Mouse (Mus musculus) cortical plate, adult 2 months (tissue): ENCODE measurements at regions not wholly inside any gene's neighbourhood (a gene's known extent, or its start where the extent isn't known, plus 50 kb on each side); places are given as distances from the start of the nearest gene placed in this dataset.

Experiments
- CTCF ChIP-seq: fragments of 200-500 bp; IDR thresholded peaks from 2 replicates; pipeline ENCODE4 v1.5.1; 2011; ENCODE audit warnings: mild to moderate bottlenecking, control low read depth, low read length; ENCODE audit not compliant: insufficient read depth; ENCODE audit errors: extremely low read depth
- POLR2A ChIP-seq: fragments of 200-500 bp; IDR thresholded peaks from 2 replicates; pipeline ENCODE4 v1.6.1; 2011; ENCODE audit warnings: mild to moderate bottlenecking, low read length, control low read depth; ENCODE audit not compliant: insufficient read depth; ENCODE audit errors: extremely low read depth

DNA sequence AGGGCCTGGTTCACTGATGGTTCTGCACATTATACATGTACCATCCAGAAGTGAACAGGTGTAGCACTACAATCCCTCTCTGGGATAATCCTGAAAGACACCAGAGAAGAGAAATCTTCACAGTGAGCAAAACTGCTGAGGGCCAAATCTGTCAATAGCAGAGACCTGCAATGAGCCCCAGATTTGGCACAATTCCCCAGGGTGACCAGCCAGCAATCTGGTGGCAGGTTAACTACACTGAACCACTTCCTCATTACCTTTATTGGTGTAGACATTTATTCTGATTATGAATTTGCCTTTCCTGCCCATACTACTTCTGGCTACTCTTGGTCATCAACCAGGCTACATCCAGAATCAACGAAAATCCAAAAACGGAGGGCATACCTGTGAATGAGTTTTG lies 113.5 kb upstream of the Nr4a3 start:
- no peak for TF ChIP-seq CTCF
- TF ChIP-seq POLR2A, result no peak
